Comparison of ENCODE assay signal across 8 mouse cellular contexts in genomic region chr11:85926287-85926764, GRCm38 (mm10). TPM values are rescaled to one million over a fixed set of nuclear protein-coding genes. Genes with fewer than 3 reads are reported as not detected.
DNase-seq lines count a peak whose midpoint lies in the region; ATAC-seq lines count a peak whose summit lies in the region.

No protein-coding gene starts in this region.

- peak overlapping the region; percentile 22; the same call in 1 of the 2 replicates for H3K4me3 ChIP-seq in kidney, embryonic 14.5 days (ENCODE audit: low read length)
- peak overlapping the region; percentile 9; the same call in 1 of the 2 replicates for H3K4me3 ChIP-seq in hindbrain, embryonic 15.5 days

- H3K27ac ChIP-seq in kidney, embryonic 14.5 days (ENCODE audit: low read depth, low read length) = no peak overlapping the region
- H3K27ac ChIP-seq in hindbrain, embryonic 15.5 days (replicated peaks) = no peak overlapping the region

- 5% methylated on average over 16 of the region's 16 CpGs for WGBS in kidney, embryonic 14.5 days
- WGBS in hindbrain, embryonic 15.5 days = 7% methylated on average over 16 of the region's 16 CpGs

- H3K9me3 ChIP-seq in kidney, embryonic 14.5 days (ENCODE audit: control insufficient read depth, low read length) = no peaks in the 10 kb centered on the region
- no peaks in the 10 kb centered on the region for H3K9me3 ChIP-seq in hindbrain, embryonic 15.5 days

- peak overlapping the region; percentile 24 for H3K4me2 ChIP-seq in kidney, embryonic 14.5 days (replicated peaks; ENCODE audit: low read depth, low read length)
- H3K4me2 ChIP-seq in hindbrain, embryonic 15.5 days = peak overlapping the region; percentile 33

- no peak for DNase-seq in kidney, adult 11 months
- peak; percentile 47 for DNase-seq in embryo, embryonic 9.5 days (ENCODE audit: extremely low spot score)
- peak; percentile 44 for DNase-seq in neural tube, embryonic 10.5 days (ENCODE audit: extremely low spot score, low spot score)
- no peak for DNase-seq in spleen, postnatal 4 days (ENCODE audit: low spot score in 2 of 2)
- no peak for DNase-seq in cerebellum, adult 11-12 months
- DNase-seq in spleen, postnatal 14 days (ENCODE audit: low spot score in 2 of 2) = no peak

- no peak for ATAC-seq in kidney, embryonic 14.5 days (ENCODE audit: low FRiP score, low TSS enrichment)
- ATAC-seq in hindbrain, embryonic 15.5 days (ENCODE audit: low FRiP score, low read depth) = no peak

- no peak overlapping the region for H3K9ac ChIP-seq in kidney, embryonic 14.5 days (ENCODE audit: low read depth, low read length)
- no peak overlapping the region for H3K9ac ChIP-seq in hindbrain, embryonic 15.5 days

- peaks cover 55% of the 10 kb centered on the region for H3K27me3 ChIP-seq in kidney, embryonic 14.5 days (ENCODE audit: control insufficient read depth, insufficient read depth, low read length)
- H3K27me3 ChIP-seq in hindbrain, embryonic 15.5 days = peaks cover 46% of the 10 kb centered on the region

- peaks cover 10% of the 10 kb centered on the region for H3K4me1 ChIP-seq in kidney, embryonic 14.5 days (ENCODE audit: control insufficient read depth, insufficient read depth, low read length)
- H3K4me1 ChIP-seq in hindbrain, embryonic 15.5 days (replicated peaks) = peaks cover 12% of the 10 kb centered on the region

- no peaks in the 10 kb centered on the region for H3K36me3 ChIP-seq in kidney, embryonic 14.5 days (ENCODE audit: control insufficient read depth, insufficient read depth, low read length)
- H3K36me3 ChIP-seq in hindbrain, embryonic 15.5 days = no peaks in the 10 kb centered on the region

RNA-seq across cellular contexts. Expression of gene Tbx4, which starts 40.1 kb away (rescaled TPM):
- polyA plus RNA-seq in kidney, embryonic 14.5 days (2014; fragmentation: Nextera tagmentation; extraction: Ambion mirVana) = 0.06 TPM in 1 of 2 replicates, not detected in the other
- polyA plus RNA-seq in hindbrain, embryonic 15.5 days (2015; fragmentation: Nextera tagmentation; extraction: Ambion mirVana) = 0.21 and 0.31 TPM in 2 replicates

Comparison
In these comparisons a context has a peak if more than half of its experiments do, and no peak if none do; other contexts are left out.
1. DNase-seq: peak in embryo, embryonic 9.5 days (single experiment) and neural tube, embryonic 10.5 days (single experiment); none in kidney, adult 11 months (single experiment), spleen, postnatal 4 days (0 of 2), cerebellum, adult 11-12 months (single experiment) and spleen, postnatal 14 days (0 of 2).